Mouse (Mus musculus): ENCODE data around the gene Pald1. TPM values are rescaled to one million over a fixed set of nuclear protein-coding genes. Genes with fewer than 3 reads are reported as not detected.

Gene Pald1
- polyA plus RNA-seq, 1 experiment from 2014 or later = 20.2 TPM

- TF ChIP-seq CTCF (IDR thresholded peaks at IDR 0.05; ENCODE audit: low read depth) = no peak
- no peak for DNase-seq (ENCODE audit: low spot score)
- no peak overlapping the region for H3K27ac ChIP-seq
- 69% methylated on average over 5 of the region's 5 CpGs for whole genome bisulfite sequencing
- H3K27me3 ChIP-seq (ENCODE audit: insufficient read depth, low read length) = no peaks in the 10 kb centered on the region
- no peak overlapping the region for H3K4me2 ChIP-seq (ENCODE audit: low read length)
- no peak overlapping the region for H3K4me3 ChIP-seq (replicated peaks; ENCODE audit: low read depth, low read length)
- H3K9ac ChIP-seq (ENCODE audit: low read depth, low read length) = no peak overlapping the region
- H3K9me3 ChIP-seq (replicated peaks; ENCODE audit: low read length) = no peaks in the 10 kb centered on the region
- ATAC-seq (replicated peaks; ENCODE audit: low FRiP score, low read depth) = no peak
- no peaks in the 10 kb centered on the region for H3K4me1 ChIP-seq (replicated peaks; ENCODE audit: insufficient read depth, low read length)
- peaks cover 5% of the 10 kb centered on the region; the same call in 1 of the 2 replicates for H3K36me3 ChIP-seq (ENCODE audit: insufficient read depth, low read length)
These were observed 52.3 kb downstream of the Pald1 start for GRCm38 (mm10) chr10:61331046-61331445.

GRCm38 (mm10) chr10:61328927-61329326 lies 54.4 kb downstream of the Pald1 start:
- no peaks in the 10 kb centered on the region for H3K27me3 ChIP-seq (ENCODE audit: insufficient read depth, low read length)
- ATAC-seq (replicated peaks; ENCODE audit: low FRiP score, low read depth) = no peak
- no peak overlapping the region for H3K4me3 ChIP-seq (replicated peaks; ENCODE audit: low read depth, low read length)
- H3K36me3 ChIP-seq (ENCODE audit: insufficient read depth, low read length) = peaks cover 5% of the 10 kb centered on the region; the same call in 1 of the 2 replicates
- no peak overlapping the region for H3K27ac ChIP-seq
- no peak overlapping the region for H3K4me2 ChIP-seq (ENCODE audit: low read length)
- 43% methylated on average over 7 of the region's 7 CpGs for WGBS
- no peaks in the 10 kb centered on the region for H3K9me3 ChIP-seq (replicated peaks; ENCODE audit: low read length)
- H3K9ac ChIP-seq (ENCODE audit: low read depth, low read length) = no peak overlapping the region
- 0 out of 2 replicates have a peak, but pooled peaks cover 2% of the 10 kb centered on the region for H3K4me1 ChIP-seq (replicated peaks; ENCODE audit: insufficient read depth, low read length)
- TF ChIP-seq CTCF (IDR thresholded peaks at IDR 0.05; ENCODE audit: low read depth) = no peak
- DNase-seq (ENCODE audit: low spot score) = no peak

GRCm38 (mm10) chr10:61327545-61327944 lies 55.8 kb downstream of the Pald1 start:
- H3K27me3 ChIP-seq (ENCODE audit: insufficient read depth, low read length) = no peaks in the 10 kb centered on the region
- DNase-seq (ENCODE audit: low spot score) (no peak), ATAC-seq (replicated peaks; ENCODE audit: low FRiP score, low read depth) (no peak)
- H3K27ac ChIP-seq = no peak overlapping the region
- TF ChIP-seq CTCF (IDR thresholded peaks at IDR 0.05; ENCODE audit: low read depth) = no peak
- no peak overlapping the region for H3K4me2 ChIP-seq (ENCODE audit: low read length)
- H3K9ac ChIP-seq (ENCODE audit: low read depth, low read length) = no peak overlapping the region
- no peak overlapping the region for H3K4me3 ChIP-seq (replicated peaks; ENCODE audit: low read depth, low read length)
- WGBS = 65% methylated on average over 10 of the region's 10 CpGs
- no peaks in the 10 kb centered on the region for H3K36me3 ChIP-seq (ENCODE audit: insufficient read depth, low read length)
- H3K4me1 ChIP-seq (replicated peaks; ENCODE audit: insufficient read depth, low read length) = 0 out of 2 replicates have a peak, but pooled peaks cover 2% of the 10 kb centered on the region
- H3K9me3 ChIP-seq (replicated peaks; ENCODE audit: low read length) = no peaks in the 10 kb centered on the region

- DNase-seq (ENCODE audit: low spot score) (peak; percentile 45), ATAC-seq (replicated peaks; ENCODE audit: low FRiP score, low read depth) (0 out of 2 replicates have a peak, but pooled peaks have one; percentile 69)
- 44% methylated on average over 9 of the region's 9 CpGs for WGBS
- H3K36me3 ChIP-seq (ENCODE audit: insufficient read depth, low read length) = 0 out of 2 replicates have a peak, but pooled peaks cover 4% of the 10 kb centered on the region
- no peak overlapping the region for H3K4me3 ChIP-seq (replicated peaks; ENCODE audit: low read depth, low read length)
- H3K27ac ChIP-seq = no peak overlapping the region
- no peaks in the 10 kb centered on the region for H3K27me3 ChIP-seq (ENCODE audit: insufficient read depth, low read length)
- no peak for TF ChIP-seq CTCF (IDR thresholded peaks at IDR 0.05; ENCODE audit: low read depth)
- 0 out of 2 replicates have a peak, but pooled peaks cover 2% of the 10 kb centered on the region for H3K4me1 ChIP-seq (replicated peaks; ENCODE audit: insufficient read depth, low read length)
- no peak overlapping the region for H3K4me2 ChIP-seq (ENCODE audit: low read length)
- H3K9me3 ChIP-seq (replicated peaks; ENCODE audit: low read length) = no peaks in the 10 kb centered on the region
- H3K9ac ChIP-seq (ENCODE audit: low read depth, low read length) = no peak overlapping the region
These were observed 57.5 kb downstream of the Pald1 start for GRCm38 (mm10) chr10:61325782-61326328.

- no peaks in the 10 kb centered on the region for H3K27me3 ChIP-seq (ENCODE audit: insufficient read depth, low read length)
- no peak overlapping the region for H3K4me3 ChIP-seq (replicated peaks; ENCODE audit: low read depth, low read length)
- no peaks in the 10 kb centered on the region for H3K9me3 ChIP-seq (replicated peaks; ENCODE audit: low read length)
- no peak overlapping the region for H3K9ac ChIP-seq (ENCODE audit: low read depth, low read length)
- DNase-seq (ENCODE audit: low spot score) (no peak), ATAC-seq (replicated peaks; ENCODE audit: low FRiP score, low read depth) (no peak)
- H3K27ac ChIP-seq = no peak overlapping the region
- no peak overlapping the region for H3K4me2 ChIP-seq (ENCODE audit: low read length)
- no peak for TF ChIP-seq CTCF (IDR thresholded peaks at IDR 0.05; ENCODE audit: low read depth)
- 0 out of 2 replicates have a peak, but pooled peaks cover 10% of the 10 kb centered on the region for H3K36me3 ChIP-seq (ENCODE audit: insufficient read depth, low read length)
- 0 out of 2 replicates have a peak, but pooled peaks cover 2% of the 10 kb centered on the region for H3K4me1 ChIP-seq (replicated peaks; ENCODE audit: insufficient read depth, low read length)
- WGBS = 65% methylated on average over 8 of the region's 8 CpGs
These were observed 58.6 kb downstream of the Pald1 start for GRCm38 (mm10) chr10:61324717-61325116.

- ATAC-seq (replicated peaks; ENCODE audit: low FRiP score, low read depth) = no peak
- 88% methylated on average over 3 of the region's 3 CpGs for WGBS
- Histone ChIP-seq H3K27me3 (ENCODE audit: insufficient read depth, low read length) (no peaks in the 10 kb centered on the region), H3K4me2 (ENCODE audit: low read length) (no peak overlapping the region), H3K27ac (no peak overlapping the region), H3K4me1 (replicated peaks; ENCODE audit: insufficient read depth, low read length) (no peaks in the 10 kb centered on the region), H3K36me3 (ENCODE audit: insufficient read depth, low read length) (0 out of 2 replicates have a peak, but pooled peaks cover 10% of the 10 kb centered on the region), H3K4me3 (replicated peaks; ENCODE audit: low read depth, low read length) (no peak overlapping the region), H3K9me3 (replicated peaks; ENCODE audit: low read length) (no peaks in the 10 kb centered on the region), H3K9ac (ENCODE audit: low read depth, low read length) (no peak overlapping the region)
- peak; percentile 32; the same call in 1 of the 2 replicates for TF ChIP-seq CTCF (IDR thresholded peaks at IDR 0.05; ENCODE audit: low read depth)
- DNase-seq (ENCODE audit: low spot score) = no peak
These were observed 64.8 kb downstream of the Pald1 start for GRCm38 (mm10) chr10:61318527-61318926.
